13 mouse cellular contexts compared by ENCODE assay signal in the genomic region with DNA sequence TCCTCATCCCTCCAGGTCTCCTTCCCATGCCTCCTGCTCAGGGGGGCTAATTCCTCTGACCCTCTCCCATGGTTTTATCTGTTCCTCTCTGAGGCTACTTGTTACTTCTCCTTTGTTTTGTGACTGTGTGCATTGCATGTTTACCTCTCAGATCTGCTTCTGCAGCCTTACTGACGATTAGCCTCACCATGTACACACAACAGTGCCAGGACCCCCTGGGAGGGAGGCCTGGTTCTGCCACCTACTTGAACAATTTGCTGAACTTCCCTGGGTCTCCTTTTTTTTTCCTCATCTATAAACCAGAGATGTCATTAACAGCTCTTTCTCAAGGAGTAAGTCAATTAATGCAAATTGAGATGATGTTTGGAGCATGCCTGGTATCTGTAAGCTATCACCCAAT.
"Had no signal": no experiment of that assay in that cellular context is flagged by ENCODE, and none has a peak within 500 bp of the region (broad histone marks: within the 10 kb centered on the region; RNA-seq: fewer than 3 reads in every experiment).

No protein-coding gene starts in this region.

- H3K4me2 ChIP-seq: liver, embryonic 12.5 days; lung, embryonic 15.5 days; midbrain, embryonic 15.5 days; neural tube, embryonic 13.5 days had no signal

- H3K36me3 ChIP-seq: limb, embryonic 10.5 days; liver, embryonic 12.5 days; lung, embryonic 15.5 days; midbrain, embryonic 10.5 days; midbrain, embryonic 15.5 days; neural tube, embryonic 13.5 days had no signal

- H3K9me3 ChIP-seq: limb, embryonic 10.5 days; liver, embryonic 12.5 days; lung, embryonic 15.5 days; midbrain, embryonic 10.5 days; midbrain, embryonic 15.5 days; neural tube, embryonic 13.5 days had no signal

- H3K4me3 ChIP-seq: limb, embryonic 10.5 days; liver, embryonic 12.5 days; lung, embryonic 15.5 days; midbrain, embryonic 10.5 days; midbrain, embryonic 15.5 days; neural tube, embryonic 13.5 days had no signal

- H3K27me3 ChIP-seq: lung, embryonic 15.5 days; midbrain, embryonic 15.5 days; neural tube, embryonic 13.5 days had no signal

- H3K9ac ChIP-seq: liver, embryonic 12.5 days; lung, embryonic 15.5 days; midbrain, embryonic 15.5 days; neural tube, embryonic 13.5 days had no signal

- H3K27ac ChIP-seq: limb, embryonic 10.5 days; liver, embryonic 12.5 days; lung, embryonic 15.5 days; midbrain, embryonic 10.5 days; midbrain, embryonic 15.5 days; neural tube, embryonic 13.5 days had no signal

- DNase-seq: kidney, postnatal 25 days; lung, postnatal 14 days; retina, postnatal 1 day; right cerebral cortex, postnatal 4 days; spleen, adult 18-20 months; thymus, adult 18-20 months; thymus, postnatal 14 days had no signal

- ATAC-seq: liver, embryonic 12.5 days; midbrain, embryonic 15.5 days had no signal
